Mouse (Mus musculus) kidney, adult 2 months (tissue): Measurements from ENCODE around the gene Grap2. TPM values are rescaled to one million over a fixed set of nuclear protein-coding genes. Genes with fewer than 3 reads are reported as not detected.

Source experiments
- DNase-seq: peaks from one replicate; pipeline ENCODE4 v3.0.0; 2021
- H3K27ac ChIP-seq: fragments of 200-500 bp; 2 replicates; pipeline ENCODE4 v1.5.1; 2012; ENCODE audit warnings: low read depth, low read length, control low read depth, inconsistent platforms; ENCODE audit not compliant: insufficient read depth
- H3K27me3 ChIP-seq: fragments of 200-500 bp; replicated peaks from 2 replicates; pipeline ENCODE4 v1.6.1; 2012; ENCODE audit warnings: mild to moderate bottlenecking, moderate library complexity, low read length, inconsistent platforms; ENCODE audit not compliant: control insufficient read depth, insufficient read depth
- H3K36me3 ChIP-seq: fragments of 200-500 bp; 2 replicates; pipeline ENCODE4 v1.6.1; 2012; ENCODE audit warnings: mild to moderate bottlenecking, moderate library complexity, low read length, inconsistent platforms; ENCODE audit not compliant: control insufficient read depth, insufficient read depth
- H3K4me1 ChIP-seq: fragments of 200-500 bp; 2 replicates; pipeline ENCODE4 v1.6.1; 2011; ENCODE audit warnings: low read length; ENCODE audit not compliant: control insufficient read depth, insufficient read depth
- H3K4me3 ChIP-seq: fragments of 200-500 bp; 2 replicates; pipeline ENCODE4 v1.5.1; 2011; ENCODE audit warnings: mild to moderate bottlenecking, low read depth, low read length, control low read depth; ENCODE audit not compliant: insufficient read depth
- CTCF ChIP-seq: fragments of 200-500 bp; conservative IDR thresholded peaks from 2 replicates; pipeline ENCODE4 v1.5.1; 2011; ENCODE audit warnings: low read depth, mild to moderate bottlenecking, control low read depth, low read length, moderate library complexity, mixed read lengths; ENCODE audit not compliant: insufficient read depth, insufficient read length
- POLR2A ChIP-seq: fragments of 200-500 bp; IDR thresholded peaks from one replicate; pipeline ENCODE4 v1.6.1; 2011; ENCODE audit warnings: low read depth, low read length, control low read depth
- WGBS: fragments of 180-500 bp; shearing (Covaris S2); methylation state at CpG from one replicate; pipeline ENCODE4 v1.1.7; 2018; 5-methylcytosine and 5-hydroxymethylcytosine counted together
- polyA plus RNA-seq: library from polyadenylated mRNA; depleted of rRNA; stranded (reverse); fragments of >200 nt; gene quantifications from 2 replicates; pipeline ENCODE4 v1.2.3, GENCODE M21; 2012

Gene Grap2
- polyA plus RNA-seq, 1 experiment, result 2.5 TPM

- 28% methylated on average over 14 of the region's 14 CpGs for WGBS
- TF ChIP-seq POLR2A (no peak), CTCF (no peak)
- H3K27me3 ChIP-seq, result no peaks in the 10 kb centered on the region
- H3K27ac ChIP-seq, result no peak overlapping the region
- H3K36me3 ChIP-seq, result no peaks in the 10 kb centered on the region
- no peaks in the 10 kb centered on the region for H3K4me1 ChIP-seq
- DNase-seq, result no peak
- H3K4me3 ChIP-seq, result no peak overlapping the region
Observed at GRCm38 (mm10) chr15:80630711-80631110, 58.3 kb downstream of the Grap2 start.

DNA sequence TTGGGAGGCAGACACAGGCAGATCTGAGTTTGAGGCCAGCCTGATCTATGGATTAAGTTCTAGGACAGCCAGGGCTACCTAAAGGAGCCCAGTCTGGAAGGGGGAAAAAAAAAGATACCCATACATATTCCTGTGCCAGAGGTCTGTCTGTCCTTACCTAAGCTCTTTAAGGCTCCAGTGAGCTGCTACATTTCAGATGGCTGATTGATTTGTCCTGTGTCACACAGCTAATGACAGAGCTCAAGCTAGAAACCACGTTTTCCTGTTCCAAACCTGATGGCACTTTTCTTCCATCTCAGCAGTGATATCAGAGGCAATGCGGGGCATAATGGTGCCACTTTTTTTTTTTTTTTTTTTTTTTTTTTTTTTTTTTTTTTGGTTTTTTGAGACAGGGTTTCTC is 58.9 kb downstream of the Grap2 start:
- Histone ChIP-seq H3K27ac (no peak overlapping the region), H3K4me1 (no peaks in the 10 kb centered on the region), H3K36me3 (no peaks in the 10 kb centered on the region), H3K27me3 (no peaks in the 10 kb centered on the region), H3K4me3 (no peak overlapping the region)
- no peak for DNase-seq
- TF ChIP-seq POLR2A (no peak), CTCF (no peak)
- 82% methylated on average over 2 of the region's 2 CpGs for WGBS

DNA sequence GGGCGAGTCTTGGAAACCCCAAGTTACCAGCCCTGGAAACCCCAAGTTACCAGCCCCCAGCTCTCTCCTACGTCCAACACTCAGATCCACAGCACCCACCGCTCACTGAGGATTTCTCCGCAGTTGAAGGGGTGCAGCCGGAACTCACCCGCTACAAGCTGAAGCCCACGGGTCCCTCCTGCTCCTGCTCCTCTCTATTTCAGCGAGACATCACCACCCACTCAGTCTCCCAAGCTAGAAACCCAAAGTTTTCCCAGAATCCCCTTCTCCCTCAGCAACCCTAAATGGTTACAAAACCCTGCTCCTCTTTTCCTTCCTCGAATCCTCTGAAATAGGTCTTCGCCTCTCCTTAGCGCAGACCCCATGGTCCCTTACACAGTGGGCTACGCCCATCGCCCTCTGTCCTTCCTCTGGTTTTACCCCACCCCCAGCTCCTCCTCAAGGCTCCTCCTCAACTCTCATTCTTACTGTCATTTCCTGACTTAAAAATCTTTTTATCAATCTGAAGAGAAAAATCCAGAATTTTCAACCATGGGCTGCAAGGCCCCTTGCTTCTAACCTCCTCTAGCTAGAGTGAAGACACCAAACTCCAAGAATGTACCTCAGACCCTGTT is 60.0 kb downstream of the Grap2 start:
- no peak for TF ChIP-seq CTCF
- no peak overlapping the region for H3K4me3 ChIP-seq
- no peaks in the 10 kb centered on the region for H3K36me3 ChIP-seq
- H3K27me3 ChIP-seq, result no peaks in the 10 kb centered on the region
- DNase-seq, result no peak
- WGBS, result 88% methylated on average over 13 of the region's 13 CpGs
- no peak overlapping the region for H3K27ac ChIP-seq
- H3K4me1 ChIP-seq, result no peaks in the 10 kb centered on the region

- DNase-seq, result peak; percentile 67
- 45% methylated on average over 11 of the region's 11 CpGs for WGBS
- Histone ChIP-seq H3K4me3 (no peak overlapping the region), H3K27me3 (no peaks in the 10 kb centered on the region), H3K36me3 (no peaks in the 10 kb centered on the region), H3K4me1 (no peaks in the 10 kb centered on the region), H3K27ac (no peak overlapping the region)
- TF ChIP-seq POLR2A (no peak), CTCF (peak; percentile 49)
Observed at GRCm38 (mm10) chr15:80634391-80635193, 62.2 kb downstream of the Grap2 start.

GRCm38 (mm10) chr15:80636757-80637372 is 64.5 kb downstream of the Grap2 start:
- H3K36me3 ChIP-seq, result no peaks in the 10 kb centered on the region
- WGBS, result 73% methylated on average over 13 of the region's 13 CpGs
- no peak overlapping the region for H3K27ac ChIP-seq
- no peak for DNase-seq
- H3K27me3 ChIP-seq, result no peaks in the 10 kb centered on the region
- TF ChIP-seq POLR2A (no peak), CTCF (no peak)
- H3K4me1 ChIP-seq, result no peaks in the 10 kb centered on the region
- no peak overlapping the region for H3K4me3 ChIP-seq

DNA sequence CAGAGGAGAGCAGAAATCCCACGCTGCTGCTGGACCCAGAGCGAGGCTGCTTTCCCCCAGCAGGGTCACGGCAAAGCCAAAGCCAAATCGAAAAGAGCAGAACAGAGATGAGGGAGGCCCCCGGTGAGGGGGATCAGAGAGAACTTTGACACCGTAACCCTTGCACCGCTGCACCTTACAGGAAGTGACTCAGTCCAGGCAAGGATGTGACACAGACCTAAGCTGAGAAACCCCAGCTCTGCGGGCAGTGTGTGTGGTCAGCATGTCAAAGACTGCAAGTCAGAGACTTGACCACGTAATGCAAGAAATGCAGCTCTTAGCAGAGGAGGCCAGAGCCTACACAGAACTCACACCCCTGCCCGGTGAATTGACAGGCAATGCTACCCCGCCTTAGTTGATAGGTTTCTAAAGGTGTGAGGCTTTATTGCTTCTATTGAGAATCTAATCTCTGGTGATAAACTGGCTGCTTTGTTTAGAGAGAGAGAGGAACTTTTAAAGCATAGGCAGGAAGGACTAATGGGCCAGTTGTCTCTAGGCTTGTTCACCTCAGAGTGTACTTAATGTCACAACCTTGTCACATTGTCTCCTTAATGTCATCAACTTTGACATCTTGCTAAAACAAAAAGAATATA is 66.8 kb downstream of the Grap2 start:
- TF ChIP-seq CTCF, result no peak
- no peak for TF ChIP-seq POLR2A
- Histone ChIP-seq H3K4me1 (no peaks in the 10 kb centered on the region), H3K27me3 (no peaks in the 10 kb centered on the region), H3K27ac (no peak overlapping the region), H3K4me3 (no peak overlapping the region), H3K36me3 (no peaks in the 10 kb centered on the region)
- no peak for DNase-seq
- WGBS, result 46% methylated on average over 11 of the region's 11 CpGs

GRCm38 (mm10) chr15:80639874-80640273 is 67.5 kb downstream of the Grap2 start:
- DNase-seq, result no peak
- no peaks in the 10 kb centered on the region for H3K4me1 ChIP-seq
- H3K27ac ChIP-seq, result no peak overlapping the region
- no peak overlapping the region for H3K4me3 ChIP-seq
- TF ChIP-seq POLR2A (no peak), CTCF (no peak)
- H3K36me3 ChIP-seq, result no peaks in the 10 kb centered on the region
- 93% methylated on average over 3 of the region's 3 CpGs for WGBS
- H3K27me3 ChIP-seq, result no peaks in the 10 kb centered on the region
